Mouse (Mus musculus) midbrain, embryonic 11.5 days (tissue): ENCODE measurements around the gene Map3k20. TPM values are rescaled to one million over a fixed set of nuclear protein-coding genes. Genes with fewer than 3 reads are reported as not detected.
A peak's percentile ranks its signal among the peaks of the same experiment; 100 is the strongest.

Experiments used
- ATAC-seq: fragments of 200-750 bp; cut with Nextera tagmentation; 2 replicates; pipeline ENCODE4 v1.8.0; 2017; ENCODE audit warnings: moderate TSS enrichment, moderate library complexity; ENCODE audit not compliant: low FRiP score
- DNase-seq: peaks from one replicate; pipeline ENCODE4 v3.0.0; 2015; ENCODE audit warnings: low spot score; ENCODE audit errors: missing footprints
- H3K27ac ChIP-seq: fragments of 300-500 bp; sonication (generic); 2 replicates; pipeline ENCODE4 v1.5.1; 2014; ENCODE audit warnings: low read depth, low read length
- H3K27me3 ChIP-seq: fragments of 300-500 bp; sonication (generic); 2 replicates; pipeline ENCODE4 v1.6.1; 2014; ENCODE audit warnings: mild to moderate bottlenecking, low read length, moderate library complexity, mixed read lengths; ENCODE audit not compliant: control insufficient read depth, insufficient read depth
- H3K36me3 ChIP-seq: fragments of 300-500 bp; sonication (generic); 2 replicates; pipeline ENCODE4 v1.6.1; 2014; ENCODE audit warnings: mild to moderate bottlenecking, low read length, moderate library complexity, mixed read lengths; ENCODE audit not compliant: control insufficient read depth, insufficient read depth
- H3K4me1 ChIP-seq: fragments of 300-500 bp; sonication (generic); 2 replicates; pipeline ENCODE4 v1.6.1; 2014; ENCODE audit warnings: low read length; ENCODE audit not compliant: control insufficient read depth, insufficient read depth
- H3K4me2 ChIP-seq: fragments of 300-500 bp; sonication (generic); 2 replicates; pipeline ENCODE4 v1.6.1; 2014; ENCODE audit warnings: mild to moderate bottlenecking, moderate library complexity
- H3K4me3 ChIP-seq: fragments of 300-500 bp; sonication (generic); 2 replicates; pipeline ENCODE4 v1.5.1; 2014; ENCODE audit warnings: low read depth, low read length
- H3K9ac ChIP-seq: fragments of 300-500 bp; sonication (generic); 2 replicates; pipeline ENCODE4 v1.6.1; 2014; ENCODE audit warnings: low read length
- H3K9me3 ChIP-seq: fragments of 300-500 bp; sonication (generic); 2 replicates; pipeline ENCODE4 v1.6.1; 2016; ENCODE audit warnings: low read length; ENCODE audit not compliant: control insufficient read depth
- WGBS: fragments of 180-500 bp; shearing (Covaris S2); extraction: QIAGEN DNeasy Blood & Tissue Kit; methylation state at CpG from one replicate; pipeline ENCODE4 v1.1.7; 2014; 5-methylcytosine and 5-hydroxymethylcytosine counted together
- polyA plus RNA-seq: library from polyadenylated mRNA; unstranded; fragments of >200 nt; fragmentation: Nextera tagmentation; extraction: Ambion mirVana; gene quantifications from 2 replicates; pipeline ENCODE4 v1.2.1, GENCODE M21; 2014

Map3k20 gene
- polyA plus RNA-seq, 1 experiment from 2014 or later, result 7.5 TPM

- H3K4me2 ChIP-seq, result no peak overlapping the region
- H3K4me3 ChIP-seq, result no peak overlapping the region
- H3K4me1 ChIP-seq, result no peaks in the 10 kb centered on the region
- no peaks in the 10 kb centered on the region for H3K36me3 ChIP-seq
- ATAC-seq, result no peak
- WGBS, result 77% methylated on average over 8 of the region's 8 CpGs
- no peaks in the 10 kb centered on the region for H3K27me3 ChIP-seq
- no peak overlapping the region for H3K27ac ChIP-seq
- no peaks in the 10 kb centered on the region for H3K9me3 ChIP-seq
- peak; percentile 65 for DNase-seq
- H3K9ac ChIP-seq, result no peak overlapping the region
Observed at GRCm38 (mm10) chr2:72438941-72439533, 153.6 kb downstream of the Map3k20 start.

GRCm38 (mm10) chr2:72441010-72441409 lies 155.6 kb downstream of the Map3k20 start:
- Histone ChIP-seq H3K4me3 (no peak overlapping the region), H3K36me3 (no peaks in the 10 kb centered on the region), H3K4me2 (no peak overlapping the region), H3K4me1 (no peaks in the 10 kb centered on the region), H3K27me3 (no peaks in the 10 kb centered on the region), H3K9me3 (no peaks in the 10 kb centered on the region), H3K9ac (no peak overlapping the region), H3K27ac (no peak overlapping the region)
- ATAC-seq (no peak), DNase-seq (peak; percentile 14)
- WGBS, result 86% methylated on average over 9 of the region's 9 CpGs

DNA sequence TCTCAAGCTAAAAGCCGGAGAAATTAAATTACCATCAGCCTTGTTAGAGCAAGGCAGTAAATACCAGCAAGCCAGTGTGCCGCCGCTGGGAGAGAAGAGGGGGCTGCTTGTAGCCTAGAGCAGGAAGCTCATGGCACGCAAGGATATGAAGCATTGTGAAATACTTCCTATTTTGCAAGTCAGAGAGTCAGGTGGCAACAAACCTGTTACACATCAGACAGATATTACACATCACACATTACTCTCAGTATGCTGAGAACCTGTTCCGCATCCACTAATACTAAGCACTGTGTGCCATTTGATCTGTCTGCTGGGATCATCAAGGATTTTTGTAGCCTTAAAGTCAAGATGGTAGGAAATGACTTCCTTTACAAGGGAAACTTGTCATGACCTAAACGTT lies 157.4 kb downstream of the Map3k20 start:
- H3K27ac ChIP-seq, result no peak overlapping the region
- H3K4me2 ChIP-seq, result no peak overlapping the region
- H3K9me3 ChIP-seq, result no peaks in the 10 kb centered on the region
- DNase-seq (peak; percentile 57), ATAC-seq (no peak)
- 95% methylated on average over 6 of the region's 6 CpGs for whole genome bisulfite sequencing
- H3K36me3 ChIP-seq, result no peaks in the 10 kb centered on the region
- no peaks in the 10 kb centered on the region for H3K27me3 ChIP-seq
- H3K4me3 ChIP-seq, result no peak overlapping the region
- H3K4me1 ChIP-seq, result peaks cover 2% of the 10 kb centered on the region; the same call in 1 of the 2 replicates
- H3K9ac ChIP-seq, result no peak overlapping the region

DNA sequence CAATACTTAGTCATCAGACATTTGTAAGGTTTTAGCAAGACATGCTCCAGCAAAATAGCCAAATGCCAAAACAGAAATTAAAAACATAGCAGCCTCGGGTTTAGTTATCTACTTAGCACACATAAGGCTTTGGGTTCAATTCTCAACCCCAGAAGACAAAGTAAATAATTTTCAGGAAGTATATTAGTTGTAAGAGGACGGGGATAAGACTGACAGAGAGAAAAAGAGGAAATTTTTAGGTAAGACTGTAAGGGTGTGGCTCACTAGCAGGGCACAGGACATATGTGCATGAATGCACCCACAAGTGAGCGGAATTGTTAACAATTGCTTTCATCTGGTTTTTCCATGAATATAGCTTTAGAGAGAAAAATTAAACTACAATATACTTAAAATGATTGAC lies 158.5 kb downstream of the Map3k20 start:
- no peaks in the 10 kb centered on the region for H3K9me3 ChIP-seq
- no peak overlapping the region for H3K4me3 ChIP-seq
- no peak overlapping the region for H3K4me2 ChIP-seq
- DNase-seq, result no peak
- WGBS, result 77% methylated on average over 3 of the region's 3 CpGs
- no peak overlapping the region for H3K9ac ChIP-seq
- H3K27me3 ChIP-seq, result no peaks in the 10 kb centered on the region
- no peaks in the 10 kb centered on the region for H3K36me3 ChIP-seq
- ATAC-seq, result no peak
- H3K27ac ChIP-seq, result no peak overlapping the region
- peaks cover 2% of the 10 kb centered on the region; the same call in 1 of the 2 replicates for H3K4me1 ChIP-seq

- 93% methylated on average over 3 of the region's 3 CpGs for WGBS
Observed at GRCm38 (mm10) chr2:72446106-72446505, 160.7 kb downstream of the Map3k20 start.

GRCm38 (mm10) chr2:72446615-72447014 lies 161.2 kb downstream of the Map3k20 start:
- DNase-seq, result no peak
- no peaks in the 10 kb centered on the region for H3K36me3 ChIP-seq
- H3K4me1 ChIP-seq, result peaks cover 6% of the 10 kb centered on the region; the same call in 1 of the 2 replicates
- H3K4me3 ChIP-seq, result no peak overlapping the region
- no peaks in the 10 kb centered on the region for H3K27me3 ChIP-seq
- H3K27ac ChIP-seq, result no peak overlapping the region
- ATAC-seq, result no peak
- no peak overlapping the region for H3K9ac ChIP-seq
- no peaks in the 10 kb centered on the region for H3K9me3 ChIP-seq
- H3K4me2 ChIP-seq, result no peak overlapping the region
- 40% methylated on average over 5 of the region's 5 CpGs for WGBS

More at GRCm38 (mm10) chr2:72446106-72446505, 160.7 kb downstream of the Map3k20 start:
- Histone ChIP-seq H3K4me3 (no peak overlapping the region), H3K27me3 (no peaks in the 10 kb centered on the region), H3K4me2 (no peak overlapping the region), H3K9me3 (no peaks in the 10 kb centered on the region), H3K36me3 (no peaks in the 10 kb centered on the region), H3K4me1 (peaks cover 6% of the 10 kb centered on the region; the same call in 1 of the 2 replicates), H3K27ac (no peak overlapping the region), H3K9ac (no peak overlapping the region)
- DNase-seq (peak; percentile 44), ATAC-seq (no peak)

- ATAC-seq (no peak), DNase-seq (peak; percentile 76)
- peaks cover 7% of the 10 kb centered on the region; the same call in 1 of the 2 replicates for H3K4me1 ChIP-seq
- H3K4me2 ChIP-seq, result no peak overlapping the region
- no peaks in the 10 kb centered on the region for H3K36me3 ChIP-seq
- no peak overlapping the region for H3K27ac ChIP-seq
- H3K9me3 ChIP-seq, result no peaks in the 10 kb centered on the region
- 25% methylated on average over 3 of the region's 3 CpGs for WGBS
- H3K27me3 ChIP-seq, result no peaks in the 10 kb centered on the region
- no peak overlapping the region for H3K9ac ChIP-seq
- H3K4me3 ChIP-seq, result no peak overlapping the region
Observed at GRCm38 (mm10) chr2:72453563-72453962, 168.1 kb downstream of the Map3k20 start.

- WGBS, result 79% methylated on average over 1 of the region's 1 CpGs
Observed at GRCm38 (mm10) chr2:72456189-72456588, 170.8 kb downstream of the Map3k20 start.

DNA sequence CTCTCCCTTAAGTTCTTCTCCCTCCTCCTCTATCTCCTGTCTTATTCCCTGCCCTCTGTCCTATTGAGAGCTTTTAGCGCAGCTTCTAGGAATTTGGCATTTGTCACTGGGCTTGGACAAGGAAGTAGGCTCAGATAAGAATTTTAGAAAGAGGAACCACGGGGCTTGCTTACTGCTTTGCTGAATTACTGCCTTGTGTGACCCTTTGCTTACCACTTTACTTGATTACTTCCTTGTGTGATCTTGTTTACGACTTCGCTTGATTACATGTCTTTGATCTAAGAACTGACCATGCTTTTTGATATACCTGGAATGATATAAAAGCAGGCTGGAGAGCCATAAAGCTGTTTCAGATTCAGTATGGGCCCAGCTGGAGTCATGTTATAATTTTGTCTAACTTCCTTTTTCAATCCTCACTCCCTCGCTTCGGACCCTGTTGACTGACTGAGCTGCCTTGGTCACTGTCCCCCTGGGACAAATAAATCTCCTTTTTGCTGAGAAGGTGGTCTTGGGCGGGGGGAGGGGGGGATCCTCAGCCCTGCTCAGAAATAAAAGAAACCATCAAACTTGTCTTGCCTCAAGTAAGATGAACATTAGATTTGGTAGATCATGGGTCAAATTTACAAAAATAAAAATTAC lies 179.1 kb downstream of the Map3k20 start:
- DNase-seq, result peak; percentile 45
- H3K36me3 ChIP-seq, result no peaks in the 10 kb centered on the region
- WGBS, result 78% methylated on average over 7 of the region's 7 CpGs
- H3K4me1 ChIP-seq, result no peaks in the 10 kb centered on the region
- no peaks in the 10 kb centered on the region for H3K27me3 ChIP-seq
- no peak overlapping the region for H3K9ac ChIP-seq
- no peaks in the 10 kb centered on the region for H3K9me3 ChIP-seq
- H3K27ac ChIP-seq, result no peak overlapping the region
- no peak for ATAC-seq
- H3K4me3 ChIP-seq, result no peak overlapping the region
- H3K4me2 ChIP-seq, result no peak overlapping the region

More at GRCm38 (mm10) chr2:72456189-72456588, 170.8 kb downstream of the Map3k20 start:
- DNase-seq (no peak), ATAC-seq (no peak)
- H3K27me3 ChIP-seq, result no peaks in the 10 kb centered on the region
- no peaks in the 10 kb centered on the region for H3K36me3 ChIP-seq
- H3K9me3 ChIP-seq, result no peaks in the 10 kb centered on the region
- H3K4me2 ChIP-seq, result no peak overlapping the region
- no peak overlapping the region for H3K27ac ChIP-seq
- H3K4me3 ChIP-seq, result no peak overlapping the region
- H3K4me1 ChIP-seq, result peaks cover 3% of the 10 kb centered on the region; the same call in 1 of the 2 replicates
- no peak overlapping the region for H3K9ac ChIP-seq
